Mouse (Mus musculus) bone marrow macrophage, adult 2 months (primary cell): ENCODE results near the gene Tent5d. TPM values are rescaled to one million over a fixed set of nuclear protein-coding genes. Genes with fewer than 3 reads are reported as not detected.

Source experiments
- H3K27ac ChIP-seq: 2 replicates; pipeline ENCODE4 v1.5.1; 2012; ENCODE audit warnings: low read depth, low read length; ENCODE audit not compliant: insufficient read depth
- H3K4me1 ChIP-seq: 2 replicates; pipeline ENCODE4 v1.6.1; 2012; ENCODE audit warnings: low read length; ENCODE audit not compliant: control insufficient read depth, insufficient read depth
- H3K4me3 ChIP-seq: 2 replicates; pipeline ENCODE4 v1.5.1; 2012; ENCODE audit warnings: mild to moderate bottlenecking, low read length, moderate library complexity; ENCODE audit not compliant: insufficient read depth
- CTCF ChIP-seq: IDR thresholded peaks from 2 replicates; pipeline ENCODE4 v1.5.1; 2012; ENCODE audit warnings: low read depth, mild to moderate bottlenecking, low read length, moderate library complexity
- POLR2A ChIP-seq: IDR thresholded peaks from 2 replicates; pipeline ENCODE4 v1.6.1; 2012; ENCODE audit warnings: mild to moderate bottlenecking, low read depth, low read length, borderline replicate concordance
- polyA plus RNA-seq: library from polyadenylated mRNA; stranded (reverse); fragments of >200 nt; gene quantifications from 2 replicates; pipeline ENCODE4 v1.2.4, GENCODE M21; 2012; ENCODE audit not compliant: missing spikeins, insufficient read depth, insufficient read length

Tent5d gene
- polyA plus RNA-seq: not detected in 2 replicates

DNA sequence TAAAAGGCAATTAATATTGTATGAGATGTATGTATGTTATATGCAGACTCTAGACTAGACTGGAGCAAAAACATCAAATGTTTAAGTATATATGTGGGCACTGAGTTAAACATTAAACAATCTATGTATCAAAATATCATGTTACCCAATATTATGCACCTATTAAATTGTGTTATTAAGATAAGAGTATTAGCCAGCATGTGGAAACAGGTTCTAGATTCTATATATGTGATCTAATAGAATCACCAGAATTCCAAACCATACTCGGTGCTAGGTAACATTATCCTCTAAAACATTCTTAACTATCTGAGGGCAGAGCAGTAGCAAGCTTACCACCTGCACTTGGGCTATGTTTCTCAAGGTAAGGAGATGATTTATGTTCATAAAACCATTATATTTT, at the start of gene Tent5d:
TSS of gene Tent5d (plus strand) at position 301 of the 400 bp plus-strand sequence.
- H3K4me3 ChIP-seq: no peak within 1 kb of the TSS
- no peaks in the 10 kb centered on the region for H3K4me1 ChIP-seq
- H3K27ac ChIP-seq: no peak within 1 kb of the TSS
- TF ChIP-seq POLR2A: no peak
- TF ChIP-seq CTCF: no peak

DNA sequence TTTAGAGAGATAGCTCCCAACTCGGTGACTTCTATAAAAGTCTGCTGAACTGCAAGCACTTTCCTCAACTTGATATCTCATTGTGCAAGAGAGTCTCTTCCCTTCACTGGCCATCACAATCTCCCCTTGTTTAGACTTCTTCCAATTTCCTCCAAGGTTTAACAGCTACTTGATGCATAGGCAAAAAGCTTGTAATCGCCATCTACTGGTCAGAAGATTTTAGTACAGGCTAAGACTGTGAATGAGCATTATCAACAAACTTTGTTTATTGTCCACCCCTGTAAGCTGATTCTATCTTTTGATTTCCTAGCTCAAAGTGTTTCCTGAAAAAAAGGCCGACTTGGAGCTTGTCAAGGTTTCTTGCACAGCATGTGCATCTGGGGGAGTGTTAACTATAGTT, 24.5 kb upstream of the Tent5d start:
- Histone ChIP-seq H3K4me3 (no peak overlapping the region), H3K27ac (no peak overlapping the region), H3K4me1 (no peaks in the 10 kb centered on the region)
- TF ChIP-seq POLR2A (no peak), CTCF (no peak)

DNA sequence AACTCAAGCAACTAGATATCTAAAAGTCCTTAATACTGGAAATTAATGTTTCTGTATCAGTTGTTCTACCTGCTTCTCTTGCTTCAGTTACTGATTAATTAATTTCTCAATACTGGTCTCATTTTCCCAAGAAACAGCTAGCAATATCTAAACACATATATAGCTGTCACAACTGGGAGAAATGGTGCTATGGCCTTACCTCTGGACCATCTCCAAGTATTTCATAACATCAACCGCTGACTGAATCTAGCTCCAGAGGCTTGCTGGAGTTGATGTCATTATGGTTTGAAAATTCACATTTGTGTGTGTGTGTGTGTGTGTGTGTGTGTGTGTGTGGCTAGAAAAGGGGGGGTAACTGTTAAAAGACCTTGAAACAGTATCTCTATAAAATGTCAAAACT, 2.3 kb upstream of the Tent5d start:
- Histone ChIP-seq H3K4me3 (no peak overlapping the region), H3K4me1 (no peaks in the 10 kb centered on the region), H3K27ac (no peak overlapping the region)
- no peak for TF ChIP-seq CTCF
- no peak for TF ChIP-seq POLR2A

DNA sequence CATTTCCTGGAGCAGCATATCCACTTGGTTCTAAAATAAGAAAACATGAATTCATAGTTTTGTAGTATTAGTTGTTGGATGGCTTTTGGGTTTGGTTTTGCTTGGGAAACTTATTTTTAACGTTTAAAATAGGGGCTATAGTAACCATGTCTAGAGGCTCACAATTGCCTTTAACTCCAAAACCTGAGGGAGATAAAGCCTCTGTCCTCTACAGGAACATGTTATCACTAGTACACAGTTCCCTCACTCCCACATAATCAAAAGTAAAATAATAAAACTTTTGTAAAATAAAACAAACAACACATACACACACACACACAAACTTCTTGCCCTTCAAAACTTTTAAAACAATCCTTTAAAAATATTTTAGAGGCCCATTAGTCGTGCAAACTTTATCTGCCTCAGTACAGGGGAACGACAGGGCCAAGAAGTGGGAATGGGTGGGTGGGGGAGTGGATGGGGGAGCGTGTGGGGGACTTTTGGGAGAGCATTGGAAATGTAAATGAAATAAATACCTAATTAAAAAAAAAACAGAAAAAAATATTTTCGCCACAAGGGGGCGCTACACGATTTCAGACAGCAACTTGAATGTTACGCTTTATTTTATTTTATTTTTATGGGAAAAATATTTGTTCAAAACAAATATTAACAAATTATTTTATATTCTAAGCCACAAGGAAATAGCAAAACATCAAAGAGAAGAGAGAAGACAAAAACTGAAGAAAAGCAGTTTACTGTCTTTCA, 1.5 kb upstream of the Tent5d start:
- no peak for TF ChIP-seq CTCF
- no peak for TF ChIP-seq POLR2A
- H3K4me1 ChIP-seq: no peaks in the 10 kb centered on the region

DNA sequence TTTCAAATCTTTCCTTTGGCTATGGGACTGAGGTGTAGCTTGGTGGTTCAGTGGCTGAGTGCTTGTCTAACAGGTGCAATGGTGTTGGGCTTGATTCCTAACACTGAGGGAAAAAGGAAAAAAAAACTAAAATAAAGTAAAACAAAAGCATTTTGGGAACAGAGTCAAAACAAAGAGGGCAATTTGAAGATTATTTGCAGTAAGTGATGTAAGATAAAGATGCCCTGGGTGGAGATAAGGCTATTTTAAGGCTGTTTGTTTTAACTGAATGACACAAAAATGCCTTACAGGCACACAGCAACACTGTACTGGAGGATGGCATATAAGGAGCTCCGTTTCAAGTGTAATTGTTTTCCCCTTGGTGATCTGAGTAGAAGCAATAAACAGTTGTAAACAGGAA, 3.4 kb downstream of the Tent5d start:
- no peak overlapping the region for H3K4me3 ChIP-seq
- TF ChIP-seq POLR2A: no peak
- TF ChIP-seq CTCF: no peak

More for the DNA sequence above, 1.5 kb upstream of the Tent5d start:
- no peak overlapping the region for H3K27ac ChIP-seq
- no peak overlapping the region for H3K4me3 ChIP-seq

DNA sequence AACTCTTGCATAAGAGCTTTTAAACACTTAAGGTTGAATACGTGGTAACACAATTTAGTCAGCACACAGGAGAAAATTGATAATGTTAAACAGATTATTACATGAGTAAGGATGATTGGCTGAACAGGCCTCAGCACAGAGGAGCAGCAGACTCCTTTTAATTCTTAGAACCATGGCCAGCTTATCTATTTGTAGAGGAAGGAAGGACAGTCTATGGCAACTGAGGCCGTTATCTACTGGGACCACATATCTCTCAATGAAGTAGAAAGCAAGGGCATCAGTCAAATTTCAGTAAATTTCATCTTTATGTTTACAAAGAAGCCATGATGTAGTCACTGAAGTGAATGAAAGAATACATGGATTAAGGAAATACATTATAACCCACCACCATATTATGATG, 4.5 kb downstream of the Tent5d start:
- H3K27ac ChIP-seq: no peak overlapping the region
- TF ChIP-seq CTCF: no peak
- TF ChIP-seq POLR2A: no peak
- no peaks in the 10 kb centered on the region for H3K4me1 ChIP-seq
- H3K4me3 ChIP-seq: no peak overlapping the region

More for the DNA sequence above, 3.4 kb downstream of the Tent5d start:
- Histone ChIP-seq H3K4me1 (no peaks in the 10 kb centered on the region), H3K27ac (no peak overlapping the region)

DNA sequence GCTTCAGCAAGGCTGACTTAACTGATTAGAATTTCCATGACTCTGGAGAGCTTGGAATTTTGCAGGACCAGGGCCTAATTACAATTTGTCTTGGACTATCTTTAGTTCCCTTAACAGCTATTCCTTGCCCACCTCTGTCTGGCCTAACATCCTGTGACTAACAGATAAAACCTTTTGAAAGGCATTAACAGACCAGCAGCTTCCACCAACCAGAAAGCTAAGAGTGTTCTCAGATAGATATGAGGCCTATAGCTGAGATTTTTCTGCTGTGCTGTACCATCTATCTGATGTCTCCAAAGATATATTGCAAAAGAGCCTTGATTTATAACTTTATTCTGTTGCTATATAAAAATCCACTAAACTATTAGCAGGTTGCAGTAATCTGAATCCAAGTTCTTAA, 19.7 kb downstream of the Tent5d start:
- no peak overlapping the region for H3K4me3 ChIP-seq
- H3K27ac ChIP-seq: no peak overlapping the region
- TF ChIP-seq CTCF: no peak
- no peak for TF ChIP-seq POLR2A
- no peaks in the 10 kb centered on the region; the same call in 1 of the 2 replicates for H3K4me1 ChIP-seq

DNA sequence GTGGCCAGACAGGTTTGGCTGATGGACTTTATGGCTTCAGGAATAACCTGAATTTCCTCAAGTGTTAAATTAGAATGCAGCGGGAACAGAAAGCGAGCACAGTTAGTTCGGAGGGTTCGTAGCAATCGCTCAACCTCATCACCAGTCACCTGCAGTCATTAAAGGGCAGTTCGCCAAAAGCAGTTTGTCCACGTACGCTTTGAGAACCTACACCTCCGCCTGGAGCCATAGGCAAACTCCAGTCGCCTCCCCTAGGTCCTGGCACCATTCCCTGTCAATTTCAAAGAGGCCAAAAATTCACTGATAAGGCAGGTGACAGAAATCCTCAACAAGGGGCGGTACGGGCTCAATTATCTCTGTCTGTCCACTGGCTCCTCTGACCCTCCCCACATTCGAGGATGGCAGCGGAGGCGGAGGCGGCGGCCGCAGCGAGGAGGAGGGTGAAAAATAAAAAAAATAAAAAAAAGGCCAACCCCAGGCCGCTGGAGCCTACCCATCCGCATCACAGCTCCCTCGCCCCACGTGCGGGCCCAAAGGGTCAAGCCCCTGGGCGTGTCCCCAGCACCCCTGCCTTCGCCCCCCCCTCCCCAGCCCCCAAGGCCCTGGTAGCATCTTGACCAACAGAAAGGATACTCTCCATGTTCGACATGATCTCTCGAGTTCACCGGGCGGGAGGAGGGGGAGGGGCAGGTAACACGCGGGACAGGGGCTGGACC, 23.3 kb downstream of the Tent5d start:
- H3K27ac ChIP-seq: no peak overlapping the region; the same call in none of the 2 replicates
- H3K4me1 ChIP-seq: no peaks in the 10 kb centered on the region; the same call in 1 of the 2 replicates
- TF ChIP-seq CTCF: no peak
- no peak for TF ChIP-seq POLR2A
- H3K4me3 ChIP-seq: peak overlapping the region; percentile 67

DNA sequence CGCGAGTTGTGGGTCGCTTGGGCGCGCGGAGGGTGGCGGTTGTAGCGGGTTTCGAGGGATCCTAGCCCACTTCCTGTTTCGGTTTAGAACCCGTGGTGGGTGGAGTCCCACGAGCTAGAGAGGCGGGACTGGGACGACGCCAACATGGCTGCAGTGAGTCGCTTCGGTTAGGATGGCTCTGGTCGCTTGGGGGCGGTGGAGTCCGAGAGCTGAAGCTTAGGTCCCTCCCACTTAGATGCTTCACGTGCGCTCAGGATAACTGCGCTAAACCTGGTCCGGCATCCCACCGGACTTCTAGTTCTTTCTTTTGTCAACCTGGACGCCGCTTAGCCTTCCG, 23.8 kb downstream of the Tent5d start, which contains the start of gene 2610002M06Rik:
TSS of gene 2610002M06Rik (minus strand) at position 117 of the 337 bp plus-strand sequence.
- Histone ChIP-seq H3K4me1 (no peaks in the 10 kb centered on the region; the same call in 1 of the 2 replicates), H3K27ac (no peak within 1 kb of the TSS; the same call in none of the 2 replicates), H3K4me3 (peak within 1 kb of the TSS; percentile 67)
- no peak for TF ChIP-seq CTCF
- TF ChIP-seq POLR2A: no peak

DNA sequence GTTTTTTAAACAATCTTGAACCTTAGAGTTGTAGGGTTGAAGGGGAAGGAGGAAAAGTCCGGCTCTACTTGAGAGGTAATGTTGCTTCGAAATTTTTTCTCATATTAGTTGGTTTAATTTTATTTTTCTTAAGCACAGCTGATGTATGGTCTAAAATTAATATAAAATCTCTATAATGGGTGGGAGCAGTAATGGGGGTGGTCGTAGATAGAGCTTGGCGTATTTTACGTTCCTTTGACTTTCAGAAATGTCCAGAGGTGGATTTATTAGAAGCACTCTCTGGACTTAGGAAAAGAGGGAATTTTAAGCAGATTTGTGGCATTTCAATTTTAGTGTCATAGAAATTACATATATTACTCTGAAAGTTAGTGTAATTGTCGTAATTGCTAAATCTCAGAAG, 24.3 kb downstream of the Tent5d start:
- peak overlapping the region; percentile 67; the same call in 1 of the 2 replicates for H3K4me3 ChIP-seq
- no peak overlapping the region for H3K27ac ChIP-seq
- TF ChIP-seq POLR2A (no peak), CTCF (no peak)
- no peaks in the 10 kb centered on the region; the same call in 1 of the 2 replicates for H3K4me1 ChIP-seq
